Mouse (Mus musculus) induced T-regulatory cell, adult 2 months (primary cell): ENCODE measurements around the gene Rpl12.

Source experiments
- DNase-seq: peaks from one replicate; pipeline ENCODE4 v3.0.0-alpha.2; 2012; ENCODE audit warnings: low read depth

The Rpl12 gene

GRCm38 (mm10) chr2:32940483-32940882 is 20.9 kb upstream of the Rpl12 start:
- no peak for DNase-seq

- no peak for DNase-seq
Measured at GRCm38 (mm10) chr2:32947454-32947853, 13.9 kb upstream of the Rpl12 start.

- peak; percentile 41 for DNase-seq
Measured at GRCm38 (mm10) chr2:32954581-32954980, 6.8 kb upstream of the Rpl12 start.

GRCm38 (mm10) chr2:32957344-32957743 is 4.0 kb upstream of the Rpl12 start:
- DNase-seq = peak; percentile 48

DNA sequence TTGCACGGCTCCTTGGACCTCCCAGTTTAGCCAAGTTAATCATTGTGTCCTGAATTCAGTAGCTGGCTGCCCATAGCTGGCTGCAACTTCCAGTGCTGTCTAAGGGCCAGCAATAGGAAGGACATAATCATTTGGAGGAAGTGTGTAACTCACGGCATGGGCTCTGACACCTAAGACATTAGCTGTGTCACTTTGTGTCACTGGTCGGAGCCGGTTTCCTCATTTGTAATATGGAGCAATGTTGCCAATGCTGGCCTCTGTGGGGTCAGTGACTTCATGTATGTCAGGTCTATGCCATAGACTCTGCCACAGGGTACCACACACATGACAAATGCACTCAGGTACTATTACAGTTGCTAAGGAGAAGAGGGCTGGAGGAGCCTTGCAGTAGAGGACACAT is 1.1 kb upstream of the Rpl12 start:
- no peak for DNase-seq

DNA sequence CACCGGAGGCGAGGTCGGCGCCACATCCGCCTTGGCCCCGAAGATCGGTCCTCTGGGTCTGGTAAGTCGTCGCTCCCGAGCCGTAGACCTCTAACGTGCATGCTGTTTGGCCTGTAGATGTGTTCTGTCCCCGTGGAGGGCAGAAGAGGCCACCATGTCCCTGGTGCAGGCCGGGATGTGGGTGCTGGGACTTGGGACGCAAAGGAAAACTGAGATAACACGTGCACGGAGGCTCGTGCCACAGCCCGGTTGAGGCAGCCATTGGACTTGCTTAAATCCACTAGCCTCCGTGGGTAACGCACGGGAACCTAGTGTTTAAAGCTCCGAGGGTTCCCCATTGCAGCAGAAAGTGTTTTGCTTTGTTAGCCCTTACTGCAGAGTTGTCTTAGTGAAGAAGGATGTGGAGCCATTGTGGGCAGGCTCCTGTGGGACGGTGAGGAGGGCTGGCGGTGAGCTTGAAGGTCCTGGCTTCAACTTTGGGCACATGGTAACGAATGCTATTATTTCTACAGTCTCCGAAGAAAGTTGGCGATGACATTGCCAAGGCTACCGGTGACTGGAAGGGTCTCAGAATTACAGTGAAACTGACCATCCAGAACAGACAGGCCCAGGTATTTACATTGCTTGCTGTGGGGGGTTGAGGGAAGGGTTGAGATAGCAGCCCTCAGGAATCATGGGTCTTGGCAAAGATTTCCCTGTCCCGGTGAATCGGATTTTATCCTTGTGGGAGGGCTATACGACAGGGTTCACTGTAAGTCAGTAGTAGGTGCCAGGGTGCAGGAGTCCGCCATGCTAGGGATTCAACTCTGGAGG is 909 bp downstream of the Rpl12 start:
- no peak for DNase-seq

GRCm38 (mm10) chr2:32962875-32963220 is 1.5 kb downstream of the Rpl12 start:
- peak; percentile 66 for DNase-seq

DNA sequence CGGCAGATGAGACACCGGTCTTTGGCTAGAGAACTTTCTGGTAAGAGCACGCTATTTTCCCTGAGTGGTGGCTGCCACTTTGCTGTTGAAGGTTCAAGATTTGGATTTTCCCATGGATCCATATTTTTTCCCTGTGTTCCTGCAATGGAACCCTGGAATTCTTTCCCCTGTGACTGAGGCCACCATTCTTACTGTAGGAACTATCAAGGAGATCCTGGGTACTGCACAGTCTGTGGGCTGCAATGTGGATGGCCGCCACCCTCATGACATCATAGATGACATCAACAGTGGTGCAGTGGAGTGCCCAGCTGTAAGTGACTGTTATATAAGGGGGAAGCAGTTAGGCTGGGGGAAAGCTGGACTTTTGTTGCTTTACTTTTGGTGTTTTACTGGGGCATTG is 2.2 kb downstream of the Rpl12 start:
- DNase-seq = peak; percentile 42

GRCm38 (mm10) chr2:32963981-32964380 is 2.6 kb downstream of the Rpl12 start:
- DNase-seq = no peak

GRCm38 (mm10) chr2:32964659-32965457 is 3.5 kb downstream of the Rpl12 start:
- DNase-seq = peak; percentile 26

DNA sequence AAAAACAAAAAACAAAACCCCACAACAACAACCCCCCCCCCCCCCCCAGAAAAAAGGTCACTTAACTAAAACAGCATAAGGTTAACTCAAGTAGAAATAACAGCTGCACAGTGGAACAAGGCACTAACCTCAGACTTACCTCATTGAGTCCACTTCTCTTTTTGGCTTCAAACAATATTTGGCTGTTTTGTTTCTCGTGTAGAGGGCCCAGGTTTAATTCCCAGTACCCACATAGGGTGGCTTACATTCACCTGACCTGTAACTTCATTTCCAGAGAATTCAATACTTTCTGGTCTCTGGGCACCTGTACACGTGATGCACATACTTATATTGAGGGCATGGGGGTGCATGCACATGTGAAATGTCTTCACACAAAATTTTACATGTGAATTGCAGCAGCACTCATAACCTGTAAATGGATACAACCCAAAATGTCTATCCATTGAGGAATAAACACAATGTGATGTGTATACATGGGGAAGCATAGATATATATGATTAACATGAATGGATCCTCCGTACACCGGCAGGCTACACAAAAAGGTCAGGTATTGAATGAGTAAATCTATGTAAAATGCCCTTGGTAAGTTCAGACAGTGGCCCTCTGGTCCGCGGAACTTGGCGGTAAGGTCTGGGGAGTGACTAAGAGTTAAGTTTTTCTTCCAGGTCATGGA is 4.3 kb downstream of the Rpl12 start:
- DNase-seq = peak; percentile 45

GRCm38 (mm10) chr2:32966184-32966688 is 4.9 kb downstream of the Rpl12 start:
- peak; percentile 58 for DNase-seq

GRCm38 (mm10) chr2:32966689-32967631 is 5.6 kb downstream of the Rpl12 start:
- peak; percentile 88 for DNase-seq

- DNase-seq = no peak
Measured at GRCm38 (mm10) chr2:32968024-32968614, 6.8 kb downstream of the Rpl12 start.

DNA sequence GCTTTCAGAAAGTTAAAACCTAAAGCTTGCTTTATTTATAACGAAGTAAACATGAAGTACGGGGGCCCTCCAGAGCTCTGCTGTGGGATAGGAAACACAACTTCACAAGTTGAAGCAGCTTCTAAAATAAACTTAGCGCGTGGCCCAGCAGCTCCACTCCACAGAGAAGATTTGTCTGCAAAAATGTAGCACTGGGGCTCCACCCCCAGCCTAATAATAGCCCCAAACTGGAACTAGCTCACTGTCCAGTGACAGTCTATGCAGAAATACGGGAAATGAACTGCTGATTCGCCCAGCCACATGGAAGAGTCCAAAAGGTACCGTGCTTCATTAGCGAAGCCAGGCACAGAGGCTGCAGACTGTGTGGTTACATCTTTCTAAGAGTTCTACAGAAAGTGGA is 8.0 kb downstream of the Rpl12 start:
- DNase-seq = no peak

GRCm38 (mm10) chr2:32971235-32971634 is 9.9 kb downstream of the Rpl12 start:
- DNase-seq = no peak

DNA sequence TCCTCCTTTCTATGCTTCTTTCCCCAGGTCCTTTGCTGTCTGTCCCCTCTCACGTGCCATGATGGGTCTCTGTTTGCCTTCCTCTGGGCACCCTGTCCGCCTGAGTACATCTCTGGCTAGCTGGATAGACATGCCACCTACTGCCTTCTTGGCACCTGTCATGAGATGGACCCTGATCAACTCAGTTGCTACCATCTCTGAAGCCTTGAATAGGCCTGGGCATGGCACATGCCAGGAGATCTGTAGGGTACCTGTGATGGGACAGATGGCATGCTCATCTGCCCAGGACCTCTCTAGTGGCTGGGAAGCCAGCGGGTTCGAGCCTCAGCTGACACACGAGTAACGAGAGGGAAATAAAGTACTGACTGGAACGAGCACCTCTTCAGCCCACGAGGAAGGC is 12.9 kb downstream of the Rpl12 start:
- no peak for DNase-seq

- DNase-seq = no peak
Measured at GRCm38 (mm10) chr2:32977114-32977513, 15.8 kb downstream of the Rpl12 start.

GRCm38 (mm10) chr2:32978675-32979074 is 17.3 kb downstream of the Rpl12 start:
- no peak for DNase-seq

DNA sequence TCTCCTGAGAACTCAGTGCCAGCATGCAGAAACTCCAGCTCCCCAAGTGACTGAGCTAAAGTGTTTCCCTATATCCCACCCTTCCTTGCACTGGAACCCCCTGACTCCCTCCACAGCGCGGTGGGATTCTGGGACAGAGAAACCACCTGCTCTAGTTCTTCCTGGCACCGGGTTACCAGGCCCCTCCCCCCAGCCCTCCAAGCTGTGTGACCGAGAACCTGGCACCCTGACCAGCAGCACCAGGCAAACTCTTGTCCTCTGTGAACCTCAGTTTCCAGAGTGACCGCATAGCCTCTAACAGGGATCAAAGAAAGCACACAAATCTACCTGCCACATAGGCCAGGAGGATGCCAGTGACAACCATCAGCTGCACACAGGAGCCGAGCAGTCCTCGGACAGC is 18.3 kb downstream of the Rpl12 start:
- no peak for DNase-seq

DNA sequence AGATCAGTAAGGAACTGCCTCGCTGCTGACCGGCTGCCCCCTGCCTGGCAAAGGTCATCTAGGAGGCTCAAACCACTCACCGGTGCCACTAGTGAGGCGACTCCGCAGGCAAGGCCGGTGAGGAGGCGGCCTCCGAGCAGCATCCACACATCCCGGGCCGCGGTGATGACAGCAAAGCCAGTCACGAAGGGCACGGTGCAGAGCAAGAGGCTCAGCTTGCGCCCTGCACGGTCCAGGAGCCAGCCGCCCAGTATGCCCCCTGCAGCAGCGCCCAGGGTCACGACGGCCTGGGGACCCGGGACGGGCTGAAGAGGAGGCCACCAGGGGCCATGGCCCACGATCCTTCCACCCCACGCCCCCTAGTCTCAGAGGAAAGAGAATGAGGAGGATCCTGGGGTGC is 19.9 kb downstream of the Rpl12 start:
- DNase-seq = no peak
